Mouse (Mus musculus) stomach, embryonic 16.5 days (tissue): Measurements from ENCODE around the gene Bach2. TPM values are rescaled to one million over a fixed set of nuclear protein-coding genes. Genes with fewer than 3 reads are reported as not detected.

Source experiments
- ATAC-seq: fragments of 200-750 bp; cut with Nextera tagmentation; 2 replicates; pipeline ENCODE4 v1.8.0; 2017; ENCODE audit warnings: moderate number of reproducible peaks, moderate TSS enrichment; ENCODE audit not compliant: insufficient read depth, low FRiP score
- H3K27ac ChIP-seq: fragments of 300-500 bp; sonication (generic); 2 replicates; pipeline ENCODE4 v1.5.1; 2014; ENCODE audit warnings: low read length
- H3K27me3 ChIP-seq: fragments of 300-500 bp; sonication (generic); 2 replicates; pipeline ENCODE4 v1.6.1; 2014; ENCODE audit warnings: low read length, control low read depth, mixed read lengths; ENCODE audit not compliant: control insufficient read depth, insufficient read depth
- H3K36me3 ChIP-seq: fragments of 300-500 bp; sonication (generic); 2 replicates; pipeline ENCODE4 v1.6.1; 2014; ENCODE audit warnings: low read length; ENCODE audit not compliant: control insufficient read depth, insufficient read depth
- H3K4me1 ChIP-seq: fragments of 300-500 bp; sonication (generic); 2 replicates; pipeline ENCODE4 v1.6.1; 2014; ENCODE audit warnings: low read length, control low read depth, mixed read lengths; ENCODE audit not compliant: control insufficient read depth, insufficient read depth
- H3K4me2 ChIP-seq: fragments of 300-500 bp; sonication (generic); 2 replicates; pipeline ENCODE4 v1.6.1; 2014; ENCODE audit warnings: low read depth, low read length, mixed read lengths
- H3K4me3 ChIP-seq: fragments of 300-500 bp; sonication (generic); replicated peaks from 2 replicates; pipeline ENCODE4 v1.5.1; 2014; ENCODE audit warnings: mild to moderate bottlenecking, low read length
- H3K9ac ChIP-seq: fragments of 300-500 bp; sonication (generic); 2 replicates; pipeline ENCODE4 v1.6.1; 2014; ENCODE audit warnings: low read length
- H3K9me3 ChIP-seq: fragments of 300-500 bp; sonication (generic); replicated peaks from 2 replicates; pipeline ENCODE4 v1.6.1; 2016; ENCODE audit warnings: low read length, control low read depth; ENCODE audit not compliant: control insufficient read depth
- WGBS: fragments of 180-500 bp; shearing (Covaris S2); extraction: QIAGEN DNeasy Blood & Tissue Kit; methylation state at CpG from one replicate; pipeline ENCODE4 v1.1.7; 2014; 5-methylcytosine and 5-hydroxymethylcytosine counted together
- polyA plus RNA-seq: library from polyadenylated mRNA; unstranded; fragments of >200 nt; fragmentation: Nextera tagmentation; extraction: Ambion mirVana; gene quantifications from 2 replicates; pipeline ENCODE4 v1.2.1, GENCODE M21; 2015

Bach2 gene
- polyA plus RNA-seq, 1 experiment from 2014 or later, result 3.5 TPM

- ATAC-seq, result no peak
- H3K27ac ChIP-seq, result no peak overlapping the region
- 73% methylated on average over 16 of the region's 16 CpGs for WGBS
Observed at GRCm38 (mm10) chr4:32235920-32236705, 2.5 kb upstream of the Bach2 start.

GRCm38 (mm10) chr4:32238921-32239748 lies 531 bp downstream of the Bach2 start:
- H3K9me3 ChIP-seq, result no peaks in the 10 kb centered on the region
- peak overlapping the region; percentile 79 for H3K9ac ChIP-seq
- WGBS, result under 1% methylated on average over 89 of the region's 100 CpGs
- H3K27me3 ChIP-seq, result no peaks in the 10 kb centered on the region; the same call in 1 of the 2 replicates
- H3K4me2 ChIP-seq, result peak overlapping the region; percentile 93
- H3K36me3 ChIP-seq, result no peaks in the 10 kb centered on the region
- ATAC-seq, result peak; percentile 79
- H3K4me3 ChIP-seq, result peak overlapping the region; percentile 68
- peaks cover 15% of the 10 kb centered on the region for H3K4me1 ChIP-seq
- H3K27ac ChIP-seq, result peak overlapping the region; percentile 75

More at GRCm38 (mm10) chr4:32235920-32236705, 2.5 kb upstream of the Bach2 start:
- no peak overlapping the region for H3K4me2 ChIP-seq
- H3K9ac ChIP-seq, result no peak overlapping the region
- no peaks in the 10 kb centered on the region for H3K9me3 ChIP-seq
- peaks cover 11% of the 10 kb centered on the region for H3K4me1 ChIP-seq
- no peaks in the 10 kb centered on the region; the same call in 1 of the 2 replicates for H3K27me3 ChIP-seq
- H3K4me3 ChIP-seq, result no peak overlapping the region
- no peaks in the 10 kb centered on the region for H3K36me3 ChIP-seq

GRCm38 (mm10) chr4:32239749-32240131 lies 1.1 kb downstream of the Bach2 start:
- H3K9ac ChIP-seq, result peak overlapping the region; percentile 79
- no peaks in the 10 kb centered on the region for H3K9me3 ChIP-seq
- peak overlapping the region; percentile 93 for H3K4me2 ChIP-seq
- 0% methylated on average over 26 of the region's 26 CpGs for WGBS
- peak; percentile 52 for ATAC-seq
- H3K27me3 ChIP-seq, result no peaks in the 10 kb centered on the region; the same call in 1 of the 2 replicates
- H3K4me3 ChIP-seq, result peak overlapping the region; percentile 68
- peaks cover 15% of the 10 kb centered on the region for H3K4me1 ChIP-seq
- peak overlapping the region; percentile 75 for H3K27ac ChIP-seq
- H3K36me3 ChIP-seq, result no peaks in the 10 kb centered on the region

GRCm38 (mm10) chr4:32240457-32241030 lies 1.9 kb downstream of the Bach2 start:
- H3K36me3 ChIP-seq, result no peaks in the 10 kb centered on the region
- H3K9ac ChIP-seq, result no peak overlapping the region
- peak overlapping the region; percentile 68; the same call in 1 of the 2 replicates for H3K4me3 ChIP-seq
- H3K4me2 ChIP-seq, result peak overlapping the region; percentile 93
- H3K27me3 ChIP-seq, result no peaks in the 10 kb centered on the region; the same call in 1 of the 2 replicates
- no peak for ATAC-seq
- H3K27ac ChIP-seq, result no peak overlapping the region
- H3K9me3 ChIP-seq, result no peaks in the 10 kb centered on the region
- H3K4me1 ChIP-seq, result peaks cover 15% of the 10 kb centered on the region
- 28% methylated on average over 9 of the region's 9 CpGs for WGBS

- Histone ChIP-seq H3K4me3 (no peak overlapping the region), H3K4me1 (peaks cover 15% of the 10 kb centered on the region), H3K4me2 (no peak overlapping the region)
Observed at GRCm38 (mm10) chr4:32241351-32241980, 2.9 kb downstream of the Bach2 start.

GRCm38 (mm10) chr4:32242122-32242615 lies 3.6 kb downstream of the Bach2 start:
- Histone ChIP-seq H3K27ac (no peak overlapping the region), H3K9ac (no peak overlapping the region), H3K4me3 (no peak overlapping the region), H3K36me3 (no peaks in the 10 kb centered on the region), H3K9me3 (no peaks in the 10 kb centered on the region), H3K4me2 (no peak overlapping the region), H3K27me3 (no peaks in the 10 kb centered on the region; the same call in 1 of the 2 replicates), H3K4me1 (peaks cover 19% of the 10 kb centered on the region)
- WGBS, result 56% methylated on average over 6 of the region's 6 CpGs
- ATAC-seq, result no peak

More at GRCm38 (mm10) chr4:32241351-32241980, 2.9 kb downstream of the Bach2 start:
- no peak for ATAC-seq
- H3K9ac ChIP-seq, result no peak overlapping the region
- H3K9me3 ChIP-seq, result no peaks in the 10 kb centered on the region
- H3K27ac ChIP-seq, result no peak overlapping the region
- 65% methylated on average over 6 of the region's 6 CpGs for WGBS
- H3K27me3 ChIP-seq, result no peaks in the 10 kb centered on the region; the same call in 1 of the 2 replicates
- no peaks in the 10 kb centered on the region for H3K36me3 ChIP-seq

GRCm38 (mm10) chr4:32243458-32243857 lies 4.9 kb downstream of the Bach2 start:
- no peaks in the 10 kb centered on the region for H3K36me3 ChIP-seq
- 33% methylated on average over 10 of the region's 10 CpGs for WGBS
- no peak overlapping the region for H3K4me2 ChIP-seq
- ATAC-seq, result no peak
- no peak overlapping the region for H3K9ac ChIP-seq
- H3K9me3 ChIP-seq, result no peaks in the 10 kb centered on the region
- no peak overlapping the region for H3K4me3 ChIP-seq
- H3K4me1 ChIP-seq, result peaks cover 21% of the 10 kb centered on the region
- H3K27me3 ChIP-seq, result no peaks in the 10 kb centered on the region; the same call in 1 of the 2 replicates
- no peak overlapping the region for H3K27ac ChIP-seq

GRCm38 (mm10) chr4:32244092-32244745 lies 5.6 kb downstream of the Bach2 start:
- H3K27me3 ChIP-seq, result no peaks in the 10 kb centered on the region; the same call in 1 of the 2 replicates
- no peak overlapping the region for H3K9ac ChIP-seq
- WGBS, result 63% methylated on average over 18 of the region's 18 CpGs
- H3K36me3 ChIP-seq, result no peaks in the 10 kb centered on the region
- H3K27ac ChIP-seq, result no peak overlapping the region
- H3K4me1 ChIP-seq, result peaks cover 21% of the 10 kb centered on the region
- ATAC-seq, result no peak
- H3K4me3 ChIP-seq, result no peak overlapping the region
- H3K4me2 ChIP-seq, result no peak overlapping the region
- H3K9me3 ChIP-seq, result no peaks in the 10 kb centered on the region
